Mouse (Mus musculus) limb, embryonic 14.5 days (tissue): ENCODE results near the gene Mapk1ip1. TPM values are rescaled to one million over a fixed set of nuclear protein-coding genes. Genes with fewer than 3 reads are reported as not detected.
A peak's percentile ranks its signal among the peaks of the same experiment; 100 is the strongest.

Experiments
- ATAC-seq: fragments of 200-750 bp; cut with Nextera tagmentation; 2 replicates; pipeline ENCODE4 v1.8.0; 2017; ENCODE audit warnings: low read depth, moderate number of reproducible peaks, moderate TSS enrichment; ENCODE audit not compliant: low FRiP score
- DNase-seq: peaks from one replicate; pipeline ENCODE4 v3.0.0-alpha.2; 2015; ENCODE audit warnings: low spot score
- H3K27ac ChIP-seq: fragments of 300-500 bp; sonication (generic); replicated peaks from 2 replicates; pipeline ENCODE4 v1.5.1; 2014; ENCODE audit warnings: low read depth, mild to moderate bottlenecking, low read length, moderate library complexity, mixed read lengths
- H3K27me3 ChIP-seq: fragments of 300-500 bp; sonication (generic); 2 replicates; pipeline ENCODE4 v1.6.1; 2014; ENCODE audit warnings: low read length, mixed read lengths; ENCODE audit not compliant: control insufficient read depth, insufficient read depth
- H3K36me3 ChIP-seq: fragments of 300-500 bp; sonication (generic); 2 replicates; pipeline ENCODE4 v1.6.1; 2014; ENCODE audit warnings: mild to moderate bottlenecking, low read length, moderate library complexity, mixed read lengths; ENCODE audit not compliant: control insufficient read depth, insufficient read depth
- H3K4me1 ChIP-seq: fragments of 300-500 bp; sonication (generic); 2 replicates; pipeline ENCODE4 v1.6.1; 2014; ENCODE audit warnings: antibody characterized with exemption, low read length, mixed read lengths; ENCODE audit not compliant: control insufficient read depth, insufficient read depth
- H3K4me2 ChIP-seq: fragments of 300-500 bp; sonication (generic); replicated peaks from 2 replicates; pipeline ENCODE4 v1.6.1; 2014; ENCODE audit warnings: low read depth, mild to moderate bottlenecking, low read length, moderate library complexity; ENCODE audit not compliant: severe bottlenecking
- H3K4me3 ChIP-seq: fragments of 300-500 bp; sonication (generic); replicated peaks from 2 replicates; pipeline ENCODE4 v1.5.1; 2014; ENCODE audit warnings: low read length
- H3K9ac ChIP-seq: fragments of 300-500 bp; sonication (generic); 2 replicates; pipeline ENCODE4 v1.6.1; 2014; ENCODE audit warnings: mild to moderate bottlenecking, low read depth, low read length, moderate library complexity; ENCODE audit not compliant: severe bottlenecking
- H3K9me3 ChIP-seq: fragments of 300-500 bp; sonication (generic); 2 replicates; pipeline ENCODE4 v1.6.1; 2016; ENCODE audit warnings: low read length; ENCODE audit not compliant: control insufficient read depth
- POLR2A ChIP-seq: fragments of 200-500 bp; IDR thresholded peaks from 2 replicates; pipeline ENCODE4 v1.8.0; 2012; ENCODE audit warnings: inconsistent platforms, mild to moderate bottlenecking, moderate library complexity, borderline replicate concordance; ENCODE audit not compliant: insufficient read depth, insufficient read length; ENCODE audit errors: extremely low read depth
- WGBS: fragments of 180-500 bp; shearing (Covaris S2); extraction: QIAGEN DNeasy Blood & Tissue Kit; methylation state at CpG from one replicate; pipeline ENCODE4 v1.1.7; 2014; 5-methylcytosine and 5-hydroxymethylcytosine counted together
- polyA plus RNA-seq, 2 experiments: library from polyadenylated mRNA; depleted of rRNA in 1 of 2; stranded (reverse) in 1 of 2; unstranded in 1 of 2; fragments of >200 nt; fragmentation: Nextera tagmentation in 1 of 2; extraction: Ambion mirVana in 1 of 2; gene quantifications; 2 replicates each; pipeline versions ENCODE4 v1.2.1 to v1.2.3; 2012 to 2014

Mapk1ip1 gene
- polyA plus RNA-seq, 2 experiments = 14.3 to 39.4 TPM

DNA sequence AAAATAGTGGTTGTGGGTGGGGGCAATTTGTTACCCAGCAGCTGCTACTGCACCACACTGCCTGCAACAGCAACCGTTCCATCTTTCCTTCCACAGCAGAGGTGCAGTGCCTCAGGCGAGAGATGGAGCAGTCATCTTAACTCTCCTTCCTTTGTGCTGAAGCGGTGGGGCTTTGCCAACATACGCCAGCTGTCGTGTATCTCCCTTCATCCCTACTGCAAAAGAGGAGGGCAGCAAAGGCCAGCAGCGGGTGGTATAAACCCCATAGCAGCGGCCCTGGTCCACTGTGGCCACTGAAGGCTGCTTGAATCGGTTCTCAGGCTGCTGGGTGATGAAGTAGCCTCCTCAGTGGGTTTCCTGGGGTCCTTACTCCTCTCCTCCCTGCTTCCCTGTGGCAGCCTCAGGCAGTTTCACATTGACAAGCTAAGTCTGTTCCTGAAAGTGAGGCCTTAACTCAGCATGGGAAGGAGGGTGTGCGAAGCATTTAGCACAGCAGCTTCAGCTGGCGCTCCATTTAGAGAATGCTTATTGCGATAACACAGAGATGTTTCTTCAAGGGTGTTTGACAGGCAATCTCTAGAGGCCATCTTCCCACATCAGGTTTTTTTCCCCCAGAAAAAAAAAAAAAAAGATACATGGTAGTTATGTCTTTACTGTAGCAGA is 32.7 kb downstream of the Mapk1ip1 start:
- Histone ChIP-seq H3K4me1 (no peaks in the 10 kb centered on the region), H3K9me3 (no peaks in the 10 kb centered on the region), H3K27ac (no peak overlapping the region), H3K36me3 (no peaks in the 10 kb centered on the region), H3K4me3 (no peak overlapping the region), H3K4me2 (no peak overlapping the region), H3K27me3 (no peaks in the 10 kb centered on the region), H3K9ac (no peak overlapping the region)
- no peak for ATAC-seq
- DNase-seq = no peak
- no peak for TF ChIP-seq POLR2A
- 78% methylated on average over 11 of the region's 11 CpGs for WGBS

DNA sequence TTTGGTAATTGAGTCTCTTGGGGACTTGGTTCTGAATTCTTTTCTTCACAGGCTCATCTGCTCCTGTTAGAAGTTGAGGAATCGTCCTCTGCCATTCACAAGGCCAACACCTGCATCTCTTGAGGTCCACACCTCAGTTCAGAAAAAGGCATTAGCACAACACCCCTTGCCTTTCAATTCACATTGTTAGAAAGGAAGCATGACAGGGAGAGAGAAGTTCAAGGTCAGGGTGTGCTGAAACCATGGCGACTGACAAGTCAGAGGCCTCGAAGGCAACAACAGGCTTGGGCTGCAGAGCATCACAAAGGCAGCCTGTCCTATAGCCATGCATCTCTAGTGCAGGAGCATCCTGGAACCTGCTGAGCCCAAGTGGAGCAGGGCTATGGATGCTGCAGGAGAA is 38.9 kb downstream of the Mapk1ip1 start:
- TF ChIP-seq POLR2A = no peak
- no peaks in the 10 kb centered on the region for H3K36me3 ChIP-seq
- no peaks in the 10 kb centered on the region for H3K4me1 ChIP-seq
- ATAC-seq (no peak), DNase-seq (no peak)
- H3K27me3 ChIP-seq = no peaks in the 10 kb centered on the region
- no peaks in the 10 kb centered on the region for H3K9me3 ChIP-seq
- H3K9ac ChIP-seq = no peak overlapping the region
- H3K27ac ChIP-seq = no peak overlapping the region
- WGBS = 90% methylated on average over 3 of the region's 3 CpGs
- H3K4me3 ChIP-seq = no peak overlapping the region
- no peak overlapping the region for H3K4me2 ChIP-seq

DNA sequence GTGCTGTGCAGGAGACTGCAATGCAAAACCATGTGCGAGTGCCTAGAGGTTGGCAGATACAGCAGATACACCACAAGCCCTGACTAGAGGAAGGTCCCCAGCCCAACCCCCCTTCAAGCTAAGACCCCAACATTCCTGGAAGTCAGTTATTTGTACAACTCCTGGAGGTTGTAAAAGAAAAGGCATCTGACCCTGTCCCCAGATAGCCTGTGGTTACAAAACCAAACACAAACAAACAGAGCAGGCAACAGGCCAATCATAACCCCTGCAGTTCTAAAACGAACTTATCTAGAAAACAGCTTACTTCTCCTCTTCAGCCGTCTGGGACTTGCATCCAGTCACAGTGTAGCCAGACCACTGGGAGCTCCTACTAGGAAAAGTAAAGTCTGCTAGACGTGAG is 42.7 kb downstream of the Mapk1ip1 start:
- Histone ChIP-seq H3K9me3 (no peaks in the 10 kb centered on the region), H3K27ac (no peak overlapping the region), H3K4me3 (no peak overlapping the region), H3K4me2 (no peak overlapping the region), H3K36me3 (no peaks in the 10 kb centered on the region), H3K9ac (no peak overlapping the region), H3K27me3 (no peaks in the 10 kb centered on the region), H3K4me1 (no peaks in the 10 kb centered on the region)
- 16% methylated on average over 4 of the region's 4 CpGs for WGBS
- TF ChIP-seq POLR2A = no peak
- ATAC-seq = no peak
- DNase-seq = no peak

DNA sequence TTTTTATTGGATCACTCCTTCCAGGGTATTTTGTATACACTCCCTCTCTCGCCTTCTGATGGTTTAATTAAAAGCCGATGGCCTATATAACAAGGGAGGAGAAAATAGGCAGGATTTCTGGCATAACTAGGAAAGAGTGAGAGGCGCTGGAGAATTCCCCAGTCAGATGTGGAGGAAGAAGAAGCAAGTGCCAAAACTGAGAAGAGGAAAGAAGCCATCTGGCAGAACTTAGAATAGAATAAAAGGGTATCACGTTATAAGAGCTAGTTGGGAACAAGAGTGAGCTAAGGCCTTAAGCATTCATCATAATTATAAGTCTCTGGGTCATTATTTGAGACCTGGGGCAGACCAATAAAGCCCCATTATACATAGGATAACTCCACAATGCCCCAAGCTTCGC is 58.0 kb downstream of the Mapk1ip1 start:
- no peaks in the 10 kb centered on the region for H3K4me1 ChIP-seq
- ATAC-seq (no peak), DNase-seq (peak; percentile 51)
- TF ChIP-seq POLR2A = no peak
- no peak overlapping the region for H3K9ac ChIP-seq
- no peak overlapping the region for H3K27ac ChIP-seq
- no peak overlapping the region for H3K4me3 ChIP-seq
- 49% methylated on average over 5 of the region's 5 CpGs for WGBS
- H3K27me3 ChIP-seq = no peaks in the 10 kb centered on the region
- no peak overlapping the region for H3K4me2 ChIP-seq
- no peaks in the 10 kb centered on the region for H3K36me3 ChIP-seq
- no peaks in the 10 kb centered on the region for H3K9me3 ChIP-seq

Other genes with a start within 250 kb of the Mapk1ip1 start
- 43.8 and 48.7 TPM in 2 replicates for gene Ppp2r2d, start 194 bp downstream of the Mapk1ip1 start, polyA plus RNA-seq (2012; rRNA removed)
- 40.9 and 44.8 TPM in 2 replicates for gene Ppp2r2d, start 194 bp downstream of the Mapk1ip1 start, polyA plus RNA-seq (2014; fragmentation: Nextera tagmentation; extraction: Ambion mirVana)
- gene Bnip3, start 63.2 kb upstream of the Mapk1ip1 start, polyA plus RNA-seq (2012; rRNA removed) = 51.5 and 64.5 TPM in 2 replicates
- gene Bnip3, start 63.2 kb upstream of the Mapk1ip1 start, polyA plus RNA-seq (2014; fragmentation: Nextera tagmentation; extraction: Ambion mirVana) = 92.1 and 96.0 TPM in 2 replicates
- 1.4 TPM in 2 replicates for gene Jakmip3, start 94.5 kb upstream of the Mapk1ip1 start, polyA plus RNA-seq (2012; rRNA removed)
- 0.37 and 0.48 TPM in 2 replicates for gene Jakmip3, start 94.5 kb upstream of the Mapk1ip1 start, polyA plus RNA-seq (2014; fragmentation: Nextera tagmentation; extraction: Ambion mirVana)
- 26.4 and 30.5 TPM in 2 replicates for gene Dpysl4, start 239.7 kb upstream of the Mapk1ip1 start, polyA plus RNA-seq (2012; rRNA removed)
- gene Dpysl4, start 239.7 kb upstream of the Mapk1ip1 start, polyA plus RNA-seq (2014; fragmentation: Nextera tagmentation; extraction: Ambion mirVana) = 19.3 and 21.6 TPM in 2 replicates